Mouse (Mus musculus): ENCODE measurements around the gene Rp9. TPM values are rescaled to one million over a fixed set of nuclear protein-coding genes. Genes with fewer than 3 reads are reported as not detected.
A peak's percentile ranks its signal among the peaks of the same experiment; 100 is the strongest.

Gene Rp9
- total RNA-seq, 2 experiments from 2014 or later: 16.9 to 71.3 TPM

GRCm38 (mm10) chr9:22389021-22389476, 80.5 kb downstream of the Rp9 start, which contains the start of gene Anln:
TSS of gene Anln (minus strand) at chr9:22389188.
- peak; percentile 88 for ATAC-seq (replicated peaks; ENCODE audit: low FRiP score, poor library complexity, severe bottlenecking)

GRCm38 (mm10) chr9:22388401-22388980, 81.1 kb downstream of the Rp9 start:
- peak; percentile 85 for ATAC-seq (replicated peaks; ENCODE audit: low FRiP score, poor library complexity, severe bottlenecking)

DNA sequence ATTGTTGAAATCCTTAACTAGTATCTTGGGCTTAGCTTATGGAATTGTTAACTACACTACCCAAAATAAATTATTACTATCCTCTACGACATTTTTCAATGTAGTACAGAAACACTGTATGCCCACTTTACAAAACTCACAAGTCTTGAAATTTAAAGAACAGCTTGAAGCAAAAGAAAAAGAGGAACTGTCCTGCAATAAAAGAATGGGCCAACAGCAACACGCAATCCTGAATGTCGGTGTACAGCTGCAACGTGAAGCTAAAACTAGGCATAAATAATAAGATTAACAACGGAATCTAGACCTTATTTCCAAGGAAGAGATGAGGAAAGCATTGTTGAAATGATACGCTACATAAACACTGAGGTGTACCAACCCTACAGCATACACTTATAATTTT, 81.6 kb downstream of the Rp9 start:
- peak; percentile 3; the same call in 1 of the 2 replicates for ATAC-seq (replicated peaks; ENCODE audit: low FRiP score, poor library complexity, severe bottlenecking)

GRCm38 (mm10) chr9:22385890-22386289, 83.7 kb downstream of the Rp9 start:
- no peak for ATAC-seq (replicated peaks; ENCODE audit: low FRiP score, poor library complexity, severe bottlenecking)

- ATAC-seq (replicated peaks; ENCODE audit: low FRiP score, poor library complexity, severe bottlenecking): no peak
Observed at GRCm38 (mm10) chr9:22376086-22376485, 93.5 kb downstream of the Rp9 start.

DNA sequence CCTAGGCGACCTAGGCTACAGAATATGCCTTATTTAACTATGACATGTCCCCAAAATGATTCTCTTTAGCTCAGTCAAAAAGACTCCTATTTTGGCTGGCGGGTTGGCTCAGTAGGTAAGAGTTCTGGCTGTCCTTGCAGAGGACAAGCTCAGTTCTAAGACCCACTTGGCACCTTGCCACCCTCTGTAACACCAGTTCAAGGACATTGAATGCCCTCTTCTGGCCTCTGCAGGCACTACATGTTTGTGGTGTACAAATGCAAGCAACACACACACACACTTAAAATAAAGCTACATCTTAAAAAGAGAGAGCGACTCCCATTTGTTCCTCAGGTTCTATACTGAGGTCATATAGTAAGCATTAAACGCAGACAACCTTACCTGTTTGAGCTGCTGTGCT, 96.8 kb downstream of the Rp9 start:
- ATAC-seq (replicated peaks; ENCODE audit: low FRiP score, poor library complexity, severe bottlenecking): 0 out of 2 replicates have a peak, but pooled peaks have one; percentile 23

DNA sequence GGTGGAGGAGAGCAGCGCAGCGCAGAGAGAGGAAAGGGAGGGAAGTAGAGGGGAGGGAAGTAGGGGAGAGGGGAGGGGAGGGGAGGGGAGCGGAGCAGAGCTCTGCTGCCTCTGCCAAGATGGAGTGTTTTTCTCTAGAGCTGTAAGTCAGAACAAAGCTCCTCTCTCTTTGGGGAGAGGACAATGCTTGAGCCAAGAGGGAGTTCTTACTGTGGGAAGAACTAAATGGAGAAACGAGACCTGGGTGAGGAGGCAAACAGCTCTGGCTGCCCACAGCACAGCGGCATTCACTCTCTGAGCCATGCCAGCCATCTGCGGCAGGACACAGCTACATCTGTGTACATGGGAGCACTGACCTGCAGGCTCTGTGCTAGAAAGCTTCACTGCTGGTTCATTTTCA, 101.5 kb downstream of the Rp9 start:
- ATAC-seq (replicated peaks; ENCODE audit: low FRiP score, poor library complexity, severe bottlenecking): no peak

DNA sequence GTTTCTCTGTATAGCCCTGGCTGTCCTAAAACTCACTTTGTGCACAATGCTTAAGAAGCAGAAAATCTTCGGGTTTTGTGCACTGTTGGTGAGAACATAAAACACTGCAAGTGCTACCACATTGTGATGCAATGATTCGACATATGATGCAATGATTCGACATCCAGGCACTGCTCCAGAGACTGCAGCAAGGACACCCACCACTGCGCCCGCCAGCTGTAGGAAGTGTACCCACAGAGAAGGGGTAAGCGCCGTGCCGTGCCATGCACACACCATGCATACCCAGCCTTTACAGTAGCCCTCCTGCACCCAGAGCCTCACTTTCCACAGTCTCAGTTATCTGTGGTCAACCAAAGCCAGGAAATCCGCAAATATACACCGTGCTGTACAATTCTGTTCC, 102.9 kb downstream of the Rp9 start:
- no peak for ATAC-seq (replicated peaks; ENCODE audit: low FRiP score, poor library complexity, severe bottlenecking)

- ATAC-seq (replicated peaks; ENCODE audit: low FRiP score, poor library complexity, severe bottlenecking): no peak
Observed at GRCm38 (mm10) chr9:22366221-22366620, 103.3 kb downstream of the Rp9 start.

Other genes with a start within 250 kb of the Rp9 start
- gene Zfp809, start 244.0 kb downstream of the Rp9 start, total RNA-seq (2015; ENCODE audit: low replicate concordance): 12.3 and 15.5 TPM in 2 replicates
- 14.1 and 20.1 TPM in 2 replicates for gene Zfp809, start 244.0 kb downstream of the Rp9 start, total RNA-seq (2017; ENCODE audit: low replicate concordance)
- gene Zfp599, start 209.8 kb downstream of the Rp9 start, total RNA-seq (2015; ENCODE audit: low replicate concordance): 0.36 TPM in 1 of 2 replicates, not detected in the other
- 0.77 and 1.1 TPM in 2 replicates for gene Zfp599, start 209.8 kb downstream of the Rp9 start, total RNA-seq (2017; ENCODE audit: low replicate concordance)
- 2.1 and 4.3 TPM in 2 replicates for gene Zfp810, start 162.1 kb downstream of the Rp9 start, total RNA-seq (2015; ENCODE audit: low replicate concordance)
- 0.64 and 4.5 TPM in 2 replicates for gene Zfp810, start 162.1 kb downstream of the Rp9 start, total RNA-seq (2017; ENCODE audit: low replicate concordance)
- 461 and 582 TPM in 2 replicates for gene Anln, start 80.6 kb downstream of the Rp9 start, total RNA-seq (2015; ENCODE audit: low replicate concordance)
- 576 and 591 TPM in 2 replicates for gene Anln, start 80.6 kb downstream of the Rp9 start, total RNA-seq (2017; ENCODE audit: low replicate concordance)
- 4.7 and 31.4 TPM in 2 replicates for gene 9530077C05Rik, start 58.2 kb downstream of the Rp9 start, total RNA-seq (2015; ENCODE audit: low replicate concordance)
- 5.1 and 6.7 TPM in 2 replicates for gene 9530077C05Rik, start 58.2 kb downstream of the Rp9 start, total RNA-seq (2017; ENCODE audit: low replicate concordance)
- not detected in 2 replicates for gene Gm17545, start 15.5 kb downstream of the Rp9 start, total RNA-seq (2015; ENCODE audit: low replicate concordance)
- not detected in 2 replicates for gene Gm17545, start 15.5 kb downstream of the Rp9 start, total RNA-seq (2017; ENCODE audit: low replicate concordance)
- gene Bbs9, start 6.0 kb upstream of the Rp9 start, total RNA-seq (2015; ENCODE audit: low replicate concordance): 6.7 and 14.4 TPM in 2 replicates
- 7.2 and 9.8 TPM in 2 replicates for gene Bbs9, start 6.0 kb upstream of the Rp9 start, total RNA-seq (2017; ENCODE audit: low replicate concordance)

Data from erythroid progenitor cell, adult 5-6 weeks (primary cell).